Comparison of ENCODE assay signal across 8 mouse cellular contexts in genomic region chr17:36314511-36314910, GRCm38 (mm10). TPM values are rescaled to one million over a fixed set of nuclear protein-coding genes. Genes with fewer than 3 reads are reported as not detected.
DNase-seq lines count a peak whose midpoint lies in the region; ATAC-seq and TF ChIP-seq lines count a peak whose summit lies in the region.

No protein-coding gene starts in this region.

- TF ChIP-seq EP300 in heart, adult 2 months (IDR thresholded peaks at IDR 0.05; ENCODE audit: insufficient read depth, low read depth, low read length), result no peak

- H3K9me3 ChIP-seq in forebrain, postnatal 0 days (ENCODE audit: low read length), result no peaks in the 10 kb centered on the region
- H3K9me3 ChIP-seq in limb, embryonic 11.5 days (ENCODE audit: control insufficient read depth, low read length), result no peaks in the 10 kb centered on the region
- no peaks in the 10 kb centered on the region for H3K9me3 ChIP-seq in neural tube, embryonic 13.5 days

- ATAC-seq in forebrain, postnatal 0 days, result peak; percentile 61
- ATAC-seq in limb, embryonic 11.5 days (ENCODE audit: insufficient number of reproducible peaks, low FRiP score, low TSS enrichment, low read depth), result 0 out of 2 replicates have a peak, but pooled peaks have one; percentile 26
- peak; percentile 44 for ATAC-seq in neural tube, embryonic 13.5 days (ENCODE audit: low read depth)

- H3K79me2 ChIP-seq in heart, adult 2 months (replicated peaks; ENCODE audit: control insufficient read depth, insufficient read depth, low read length), result no peaks in the 10 kb centered on the region

- no peaks in the 10 kb centered on the region for H3K36me3 ChIP-seq in heart, adult 2 months (ENCODE audit: control insufficient read depth, insufficient read depth, low read length)
- no peaks in the 10 kb centered on the region for H3K36me3 ChIP-seq in forebrain, postnatal 0 days (ENCODE audit: insufficient read depth)
- H3K36me3 ChIP-seq in limb, embryonic 11.5 days (ENCODE audit: control insufficient read depth, insufficient read depth, low read length), result no peaks in the 10 kb centered on the region
- no peaks in the 10 kb centered on the region for H3K36me3 ChIP-seq in neural tube, embryonic 13.5 days

- TF ChIP-seq POLR2A in heart, adult 2 months (IDR thresholded peaks at IDR 0.05; ENCODE audit: insufficient read depth, low read depth, low read length), result no peak

- H3K4me2 ChIP-seq in forebrain, postnatal 0 days (ENCODE audit: low read depth), result peak overlapping the region; percentile 68
- H3K4me2 ChIP-seq in limb, embryonic 11.5 days (ENCODE audit: low read depth, severe bottlenecking), result peak overlapping the region; percentile 82
- peak overlapping the region; percentile 67 for H3K4me2 ChIP-seq in neural tube, embryonic 13.5 days

- WGBS in heart, adult 2 months, result 8% methylated on average over 9 of the region's 9 CpGs
- WGBS in forebrain, postnatal 0 days, result 2% methylated on average over 9 of the region's 9 CpGs
- 1% methylated on average over 9 of the region's 9 CpGs for WGBS in limb, embryonic 11.5 days
- WGBS in neural tube, embryonic 13.5 days, result 3% methylated on average over 9 of the region's 9 CpGs

- no peak for DNase-seq in heart, adult 2 months
- no peak for DNase-seq in heart, postnatal 14 days
- peak; percentile 58 for DNase-seq in A20 (ENCODE audit: low read depth, low spot score)
- peak; percentile 17 to 36 for DNase-seq in cerebellum, adult 18-20 months
- peak; percentile 73 for DNase-seq in forebrain, postnatal 0 days
- peak; percentile 38 for DNase-seq in limb, embryonic 11.5 days (ENCODE audit: low spot score)
- no peak for DNase-seq in gastrocnemius, postnatal 4 days (ENCODE audit: low spot score in 2 of 2)

- H3K4me1 ChIP-seq in heart, adult 2 months (ENCODE audit: control insufficient read depth, insufficient read depth, low read length), result no peaks in the 10 kb centered on the region
- 0 out of 2 replicates have a peak, but pooled peaks cover 5% of the 10 kb centered on the region for H3K4me1 ChIP-seq in forebrain, postnatal 0 days (ENCODE audit: insufficient read depth)
- H3K4me1 ChIP-seq in limb, embryonic 11.5 days (ENCODE audit: control insufficient read depth, insufficient read depth, low read length), result no peaks in the 10 kb centered on the region
- H3K4me1 ChIP-seq in neural tube, embryonic 13.5 days (replicated peaks), result peaks cover 8% of the 10 kb centered on the region

- intact Hi-C loops in heart, adult 2 months (cut with DNase I), result no loop called here
- intact Hi-C loops in heart, postnatal 14 days (cut with DNase I), result loop anchor here (10.0 kb wide), 1 partner anchor 410 kb away; no protein-coding TSS in a partner anchor

- no peaks in the 10 kb centered on the region for H3K27me3 ChIP-seq in heart, adult 2 months (ENCODE audit: control insufficient read depth, insufficient read depth, low read length)
- no peaks in the 10 kb centered on the region for H3K27me3 ChIP-seq in forebrain, postnatal 0 days (ENCODE audit: insufficient read depth, low read length)
- no peaks in the 10 kb centered on the region for H3K27me3 ChIP-seq in limb, embryonic 11.5 days (ENCODE audit: control insufficient read depth, insufficient read depth, low read length)
- no peaks in the 10 kb centered on the region for H3K27me3 ChIP-seq in neural tube, embryonic 13.5 days

- no peak for TF ChIP-seq CTCF in heart, adult 2 months (IDR thresholded peaks at IDR 0.05)
- no peak for TF ChIP-seq CTCF in forebrain, postnatal 0 days (IDR thresholded peaks at IDR 0.05; ENCODE audit: low read depth)

- H3K9ac ChIP-seq in heart, adult 2 months (ENCODE audit: low read depth, low read length), result no peak overlapping the region
- peak overlapping the region; percentile 69 for H3K9ac ChIP-seq in forebrain, postnatal 0 days
- no peak overlapping the region for H3K9ac ChIP-seq in limb, embryonic 11.5 days (ENCODE audit: low read length)
- peak overlapping the region; percentile 79 for H3K9ac ChIP-seq in neural tube, embryonic 13.5 days

- peak overlapping the region; percentile 54 for H3K4me3 ChIP-seq in heart, adult 2 months
- peak overlapping the region; percentile 63 for H3K4me3 ChIP-seq in forebrain, postnatal 0 days (ENCODE audit: low read depth, low read length)
- H3K4me3 ChIP-seq in limb, embryonic 11.5 days (ENCODE audit: low read depth, low read length), result peak overlapping the region; percentile 42
- H3K4me3 ChIP-seq in neural tube, embryonic 13.5 days, result peak overlapping the region; percentile 53

- no peak overlapping the region for H3K27ac ChIP-seq in heart, adult 2 months
- H3K27ac ChIP-seq in forebrain, postnatal 0 days (ENCODE audit: low read depth, low read length), result peak overlapping the region; percentile 92; the same call in 1 of the 2 replicates
- H3K27ac ChIP-seq in limb, embryonic 11.5 days (replicated peaks; ENCODE audit: low read depth, low read length), result no peak overlapping the region
- peak overlapping the region; percentile 96 for H3K27ac ChIP-seq in neural tube, embryonic 13.5 days (replicated peaks)

RNA-seq across cellular contexts. Expression of gene H2-M10.1, which starts 11.4 kb away (rescaled TPM):
- total RNA-seq in heart, adult 2 months (2021), result not detected
- polyA plus RNA-seq in heart, adult 2 months (2012; rRNA removed), result not detected in 2 replicates
- total RNA-seq in heart, postnatal 14 days (2021), result not detected
- not detected in 2 replicates for total RNA-seq in forebrain, postnatal 0 days (2014; rRNA removed)
- not detected in 2 replicates for polyA plus RNA-seq in forebrain, postnatal 0 days (2015; fragmentation: Nextera tagmentation; extraction: Ambion mirVana)
- polyA plus RNA-seq in limb, embryonic 11.5 days (2014; fragmentation: Nextera tagmentation; extraction: Ambion mirVana), result not detected in 2 replicates
- polyA plus RNA-seq in neural tube, embryonic 13.5 days (2015; fragmentation: Nextera tagmentation; extraction: Ambion mirVana), result not detected in 2 replicates
- total RNA-seq in gastrocnemius, postnatal 4 days (2021), result not detected

RNA-seq across cellular contexts. Expression of gene H2-M10.2, which starts 28.2 kb away (rescaled TPM):
- not detected for total RNA-seq in heart, adult 2 months (2021)
- polyA plus RNA-seq in heart, adult 2 months (2012; rRNA removed), result not detected in 2 replicates
- not detected for total RNA-seq in heart, postnatal 14 days (2021)
- total RNA-seq in forebrain, postnatal 0 days (2014; rRNA removed), result not detected in 2 replicates
- polyA plus RNA-seq in forebrain, postnatal 0 days (2015; fragmentation: Nextera tagmentation; extraction: Ambion mirVana), result not detected in 2 replicates
- polyA plus RNA-seq in limb, embryonic 11.5 days (2014; fragmentation: Nextera tagmentation; extraction: Ambion mirVana), result 0.13 and 0.17 TPM in 2 replicates
- not detected in 2 replicates for polyA plus RNA-seq in neural tube, embryonic 13.5 days (2015; fragmentation: Nextera tagmentation; extraction: Ambion mirVana)
- total RNA-seq in gastrocnemius, postnatal 4 days (2021), result not detected

RNA-seq across cellular contexts. Expression of gene Trim39, which starts 42.5 kb away (rescaled TPM):
- 1 to 10 TPM; 6.7 to 7.6 TPM for total RNA-seq in heart, adult 2 months (2021)
- polyA plus RNA-seq in heart, adult 2 months (2012; rRNA removed), result 6.0 and 8.7 TPM in 2 replicates
- 1 to 10 TPM; 7.7 to 7.9 TPM for total RNA-seq in heart, postnatal 14 days (2021)
- 27.1 and 27.8 TPM in 2 replicates for total RNA-seq in forebrain, postnatal 0 days (2014; rRNA removed)
- 7.9 and 11.2 TPM in 2 replicates for polyA plus RNA-seq in forebrain, postnatal 0 days (2015; fragmentation: Nextera tagmentation; extraction: Ambion mirVana)
- polyA plus RNA-seq in limb, embryonic 11.5 days (2014; fragmentation: Nextera tagmentation; extraction: Ambion mirVana), result 17.9 and 22.2 TPM in 2 replicates
- 26.4 and 27.2 TPM in 2 replicates for polyA plus RNA-seq in neural tube, embryonic 13.5 days (2015; fragmentation: Nextera tagmentation; extraction: Ambion mirVana)
- 1 to 10 TPM; 6.2 to 9.9 TPM for total RNA-seq in gastrocnemius, postnatal 4 days (2021)

RNA-seq across cellular contexts. Expression of gene H2-M10.3, which starts 53.7 kb away (rescaled TPM):
- not detected for total RNA-seq in heart, adult 2 months (2021)
- not detected in 2 replicates for polyA plus RNA-seq in heart, adult 2 months (2012; rRNA removed)
- total RNA-seq in heart, postnatal 14 days (2021), result not detected
- total RNA-seq in forebrain, postnatal 0 days (2014; rRNA removed), result not detected in 2 replicates
- polyA plus RNA-seq in forebrain, postnatal 0 days (2015; fragmentation: Nextera tagmentation; extraction: Ambion mirVana), result not detected in 2 replicates
- polyA plus RNA-seq in limb, embryonic 11.5 days (2014; fragmentation: Nextera tagmentation; extraction: Ambion mirVana), result not detected in 2 replicates
- polyA plus RNA-seq in neural tube, embryonic 13.5 days (2015; fragmentation: Nextera tagmentation; extraction: Ambion mirVana), result not detected in 2 replicates
- total RNA-seq in gastrocnemius, postnatal 4 days (2021), result not detected

RNA-seq across cellular contexts. Expression of gene Rpp21, which starts 56.6 kb away (rescaled TPM):
- total RNA-seq in heart, adult 2 months (2021), result 10 to 100 TPM; 35.5 to 43.8 TPM
- 49.8 and 59.1 TPM in 2 replicates for polyA plus RNA-seq in heart, adult 2 months (2012; rRNA removed)
- 10 to 100 TPM; 33.1 to 34.2 TPM for total RNA-seq in heart, postnatal 14 days (2021)
- 39.2 and 58.2 TPM in 2 replicates for total RNA-seq in forebrain, postnatal 0 days (2014; rRNA removed)
- 139 and 159 TPM in 2 replicates for polyA plus RNA-seq in forebrain, postnatal 0 days (2015; fragmentation: Nextera tagmentation; extraction: Ambion mirVana)
- polyA plus RNA-seq in limb, embryonic 11.5 days (2014; fragmentation: Nextera tagmentation; extraction: Ambion mirVana), result 80.9 and 85.7 TPM in 2 replicates
- polyA plus RNA-seq in neural tube, embryonic 13.5 days (2015; fragmentation: Nextera tagmentation; extraction: Ambion mirVana), result 93.9 and 122 TPM in 2 replicates
- total RNA-seq in gastrocnemius, postnatal 4 days (2021), result 10 to 100 TPM; 24.2 to 26.7 TPM

Comparison
In these comparisons a context has a peak if more than half of its experiments do, and no peak if none do; other contexts are left out.
1. DNase-seq: peak in A20 (single experiment), cerebellum, adult 18-20 months (2 of 2), forebrain, postnatal 0 days (single experiment) and limb, embryonic 11.5 days (single experiment); none in heart, adult 2 months (0 of 2), heart, postnatal 14 days (0 of 2) and gastrocnemius, postnatal 4 days (0 of 2).
2. H3K27ac ChIP-seq: peak in forebrain, postnatal 0 days (single experiment) and neural tube, embryonic 13.5 days (single experiment); none in heart, adult 2 months (single experiment) and limb, embryonic 11.5 days (single experiment).
3. H3K9ac ChIP-seq: peak in forebrain, postnatal 0 days (single experiment) and neural tube, embryonic 13.5 days (single experiment); none in heart, adult 2 months (single experiment) and limb, embryonic 11.5 days (single experiment).
4. Peak in every context shown above with its lines, with median percentiles within 50 percentile points of each other: H3K4me3 ChIP-seq, ATAC-seq and H3K4me2 ChIP-seq.